Mouse (Mus musculus) C2C12 (cell line): Measurements from ENCODE around the gene March4.

Source experiments
- CTCF ChIP-seq: IDR thresholded peaks from one replicate; pipeline ENCODE4 v1.5.1; 2011; ENCODE audit not compliant: control insufficient read depth, insufficient read depth, insufficient read length
- MYOD1 ChIP-seq: IDR thresholded peaks from one replicate; pipeline ENCODE4 v1.6.1; 2011; ENCODE audit warnings: low read depth; ENCODE audit not compliant: control insufficient read depth, insufficient read length
- USF1 ChIP-seq: IDR thresholded peaks from one replicate; pipeline ENCODE4 v1.6.1; 2011; ENCODE audit warnings: low read depth, mild to moderate bottlenecking, control low read depth, moderate library complexity

- TF ChIP-seq CTCF (no peak), MYOD1 (no peak), USF1 (no peak)
These were observed 146.3 kb downstream of the March4 start for GRCm38 (mm10) chr1:72390420-72390819.
